Mouse (Mus musculus): ENCODE results near the gene B3galt4. TPM values are rescaled to one million over a fixed set of nuclear protein-coding genes. Genes with fewer than 3 reads are reported as not detected.
A peak's percentile ranks its signal among the peaks of the same experiment; 100 is the strongest.

B3galt4 gene
- total RNA-seq, 2 experiments from 2014 or later: 4.0 to 6.6 TPM

GRCm38 (mm10) chr17:33921361-33921760 is 29.9 kb downstream of the B3galt4 start:
- DNase-seq: no peak

GRCm38 (mm10) chr17:33920282-33921097 is 30.8 kb downstream of the B3galt4 start:
- peak; percentile 88 to 89 for DNase-seq

- peak; percentile 92 to 94 for DNase-seq
Measured at GRCm38 (mm10) chr17:33919351-33920281, 31.7 kb downstream of the B3galt4 start.

GRCm38 (mm10) chr17:33918293-33919203 is 32.7 kb downstream of the B3galt4 start:
- DNase-seq: peak in 1 of 2 experiments; percentile 48

GRCm38 (mm10) chr17:33917656-33918292 is 33.5 kb downstream of the B3galt4 start:
- no peak for DNase-seq

- DNase-seq: peak in 1 of 2 experiments; percentile 17
Measured at GRCm38 (mm10) chr17:33916847-33917655, 34.2 kb downstream of the B3galt4 start.

GRCm38 (mm10) chr17:33916294-33916693 is 35.0 kb downstream of the B3galt4 start:
- DNase-seq: no peak

- peak; percentile 95 to 98 for DNase-seq
Measured at GRCm38 (mm10) chr17:33915671-33916250, 35.5 kb downstream of the B3galt4 start, which contains the start of the genes Tapbp and Zbtb22. Gene Tapbp (plus strand): TSS chr17:33915899. Gene Zbtb22 (plus strand): TSS chr17:33915904.

GRCm38 (mm10) chr17:33914969-33915391 is 36.3 kb downstream of the B3galt4 start:
- DNase-seq: no peak

GRCm38 (mm10) chr17:33913905-33914304 is 37.4 kb downstream of the B3galt4 start:
- DNase-seq: no peak

GRCm38 (mm10) chr17:33913264-33913663 is 38.0 kb downstream of the B3galt4 start:
- DNase-seq: no peak

- no peak for DNase-seq
Measured at GRCm38 (mm10) chr17:33911813-33912414, 39.4 kb downstream of the B3galt4 start.

- DNase-seq: no peak
Measured at GRCm38 (mm10) chr17:33911052-33911812, 40.1 kb downstream of the B3galt4 start.

GRCm38 (mm10) chr17:33910346-33911051 is 40.8 kb downstream of the B3galt4 start:
- DNase-seq: no peak

- DNase-seq: peak; percentile 76 to 78
Measured at GRCm38 (mm10) chr17:33909869-33910250, 41.4 kb downstream of the B3galt4 start.

- peak; percentile 100 for DNase-seq
Measured at GRCm38 (mm10) chr17:33909077-33909868, 42.0 kb downstream of the B3galt4 start, which contains the start of gene Daxx. Gene Daxx (plus strand): TSS chr17:33909414.
